ENCODE assay signal across 9 mouse cellular contexts in genomic region chr4:48691793-48692437, GRCm38 (mm10). TPM values are rescaled to one million over a fixed set of nuclear protein-coding genes. Genes with fewer than 3 reads are reported as not detected.
DNase-seq lines count a peak whose midpoint lies in the region; ATAC-seq and TF ChIP-seq lines count a peak whose summit lies in the region.
"Had no signal": no experiment of that assay in that cellular context is flagged by ENCODE, and none has a peak within 500 bp of the region (broad histone marks: within the 10 kb centered on the region; RNA-seq: fewer than 3 reads in every experiment).

No protein-coding gene starts in this region.

- no peak overlapping the region for H3K27ac ChIP-seq in ES-E14 (ENCODE audit: insufficient read depth, low read depth, low read length, poor library complexity, severe bottlenecking)
- H3K27ac ChIP-seq in midbrain, embryonic 11.5 days (ENCODE audit: low read depth, low read length): no peak overlapping the region
- no peak overlapping the region for H3K27ac ChIP-seq in stomach, postnatal 0 days (replicated peaks)

- ATAC-seq in midbrain, embryonic 11.5 days (ENCODE audit: low FRiP score): peak; percentile 71
- 0 out of 2 replicates have a peak, but pooled peaks have one; percentile 49 for ATAC-seq in stomach, postnatal 0 days (ENCODE audit: low FRiP score, low TSS enrichment)

- peak; percentile 87 for TF ChIP-seq CTCF in stomach, postnatal 0 days (IDR thresholded peaks at IDR 0.05; ENCODE audit: low read depth)

- no peak overlapping the region for H3K9ac ChIP-seq in ES-E14 (ENCODE audit: insufficient read depth, low read depth, low read length, poor library complexity, severe bottlenecking)
- H3K9ac ChIP-seq in midbrain, embryonic 11.5 days (ENCODE audit: low read length): no peak overlapping the region
- no peak overlapping the region for H3K9ac ChIP-seq in stomach, postnatal 0 days (ENCODE audit: low read length)

- H3K27me3 ChIP-seq in midbrain, embryonic 11.5 days (ENCODE audit: control insufficient read depth, insufficient read depth, low read length): no peaks in the 10 kb centered on the region
- H3K27me3 ChIP-seq in stomach, postnatal 0 days (ENCODE audit: control insufficient read depth, insufficient read depth, low read length): no peaks in the 10 kb centered on the region

- no peak for TF ChIP-seq EP300 in stomach, postnatal 0 days (optimal IDR thresholded peaks at IDR 0.05)

- peak; percentile 28 for DNase-seq in adrenal gland, adult 2 months
- no peak for DNase-seq in adrenal gland, postnatal 4 days (ENCODE audit: low spot score in 2 of 2)
- DNase-seq in ES-E14 (ENCODE audit: low read depth, low spot score): peak; percentile 81
- DNase-seq in cerebellum, postnatal 4 days (ENCODE audit: low spot score in 2 of 2): peak; percentile 51 to 68
- peak; percentile 71 for DNase-seq in heart, postnatal 4 days
- DNase-seq in layer of hippocampus, postnatal 10 days (ENCODE audit: low spot score in 2 of 2): peak; percentile 73 to 80
- DNase-seq in midbrain, embryonic 11.5 days (ENCODE audit: low spot score, missing footprints): peak; percentile 92
- peak; percentile 51 for DNase-seq in stomach, postnatal 0 days (ENCODE audit: low spot score)

- WGBS in midbrain, embryonic 11.5 days: 38% methylated on average over 7 of the region's 7 CpGs
- 32% methylated on average over 7 of the region's 7 CpGs for WGBS in stomach, postnatal 0 days

- no peaks in the 10 kb centered on the region; the same call in 1 of the 2 replicates for H3K36me3 ChIP-seq in ES-E14 (ENCODE audit: control insufficient read depth, insufficient read depth, low read length, poor library complexity, severe bottlenecking)
- no peaks in the 10 kb centered on the region for H3K36me3 ChIP-seq in midbrain, embryonic 11.5 days (ENCODE audit: control insufficient read depth, insufficient read depth, low read length)
- H3K36me3 ChIP-seq in stomach, postnatal 0 days (ENCODE audit: control insufficient read depth, insufficient read depth, low read length): no peaks in the 10 kb centered on the region

- no peaks in the 10 kb centered on the region for H3K9me3 ChIP-seq in ES-E14 (ENCODE audit: control insufficient read depth, insufficient read depth, low read depth, low read length)
- no peaks in the 10 kb centered on the region for H3K9me3 ChIP-seq in midbrain, embryonic 11.5 days (ENCODE audit: control insufficient read depth, low read length)
- no peaks in the 10 kb centered on the region for H3K9me3 ChIP-seq in stomach, postnatal 0 days (ENCODE audit: control insufficient read depth, low read length)

- no peak overlapping the region for H3K4me2 ChIP-seq in midbrain, embryonic 11.5 days
- H3K4me2 ChIP-seq in stomach, postnatal 0 days (replicated peaks; ENCODE audit: low read depth): no peak overlapping the region

- no peak overlapping the region for H3K4me3 ChIP-seq in ES-E14 (ENCODE audit: insufficient read depth in 1 of 2, low read depth in 1 of 2, low read length in 2 of 2, poor library complexity in 1 of 2, severe bottlenecking in 1 of 2)
- no peak overlapping the region for H3K4me3 ChIP-seq in midbrain, embryonic 11.5 days (ENCODE audit: low read depth, low read length)
- no peak overlapping the region for H3K4me3 ChIP-seq in stomach, postnatal 0 days (ENCODE audit: low read depth, low read length)

- H3K4me1 ChIP-seq in ES-E14 (ENCODE audit: control insufficient read depth in 2 of 2, insufficient read depth in 2 of 2, low read length in 2 of 2, poor library complexity in 1 of 2): 0 out of 4 replicates have a peak, but pooled peaks cover 0 to 2% of the 10 kb centered on the region in 2 experiments
- H3K4me1 ChIP-seq in midbrain, embryonic 11.5 days (ENCODE audit: control insufficient read depth, insufficient read depth, low read length): no peaks in the 10 kb centered on the region
- H3K4me1 ChIP-seq in stomach, postnatal 0 days (replicated peaks; ENCODE audit: control insufficient read depth, insufficient read depth): no peaks in the 10 kb centered on the region

- in situ Hi-C loops in ES-E14 (cut with MboI; ENCODE audit: low sequenced_read_pairs in 2 of 2, unreplicated experiment in 2 of 2): no loop called here

TF ChIP-seq in ES-E14, 5 proteins besides CTCF, POLR2A, EP300 and RAD21:
- TF ChIP-seq ZC3H11A (IDR thresholded peaks at IDR 0.05; ENCODE audit: borderline replicate concordance, low read depth, low read length): peak; percentile 66
- no peak for TF ChIP-seq HCFC1 (IDR thresholded peaks at IDR 0.05; ENCODE audit: borderline replicate concordance, insufficient read depth, low read length)

RNA-seq across cellular contexts. Expression of gene Cavin4, which starts 28.6 kb away (rescaled TPM):
- total RNA-seq in adrenal gland, adult 2 months (2021): under 1 TPM; 0.26 to 0.28 TPM
- polyA plus RNA-seq in adrenal gland, adult 2 months (2012; rRNA removed): not detected in 2 replicates
- 1 to 10 TPM; 3.4 to 6.8 TPM for total RNA-seq in adrenal gland, postnatal 4 days (2021)
- total RNA-seq in ES-E14 (2012; rRNA removed): 6.8 and 7.9 TPM in 2 replicates
- 10 to 100 TPM; 70.5 to 72.8 TPM for total RNA-seq in heart, postnatal 4 days (2021)
- total RNA-seq in layer of hippocampus, postnatal 10 days (2021): 1 to 10 TPM; 3.3 TPM
- 1.6 and 2.1 TPM in 2 replicates for polyA plus RNA-seq in midbrain, embryonic 11.5 days (2014; fragmentation: Nextera tagmentation; extraction: Ambion mirVana)
- 0.39 and 0.40 TPM in 2 replicates for polyA plus RNA-seq in stomach, postnatal 0 days (2015; fragmentation: Nextera tagmentation; extraction: Ambion mirVana)
- polyA plus RNA-seq: large intestine, adult 2 months had no signal

Comparison
In these comparisons a context has a peak if more than half of its experiments do, and no peak if none do; other contexts are left out.
1. DNase-seq: peak in adrenal gland, adult 2 months (single experiment), ES-E14 (single experiment), cerebellum, postnatal 4 days (2 of 2), heart, postnatal 4 days (single experiment), layer of hippocampus, postnatal 10 days (2 of 2), midbrain, embryonic 11.5 days (single experiment) and stomach, postnatal 0 days (single experiment); none in adrenal gland, postnatal 4 days (0 of 2).